Mouse (Mus musculus): ENCODE data around the gene Tnfsf11.

Gene Tnfsf11

GRCm38 (mm10) chr14:78287906-78288800 is 19.7 kb downstream of the Tnfsf11 start:
- peak; percentile 67 for DNase-seq

- no peak for DNase-seq
Observed at GRCm38 (mm10) chr14:78286011-78286548, 21.8 kb downstream of the Tnfsf11 start.

DNA sequence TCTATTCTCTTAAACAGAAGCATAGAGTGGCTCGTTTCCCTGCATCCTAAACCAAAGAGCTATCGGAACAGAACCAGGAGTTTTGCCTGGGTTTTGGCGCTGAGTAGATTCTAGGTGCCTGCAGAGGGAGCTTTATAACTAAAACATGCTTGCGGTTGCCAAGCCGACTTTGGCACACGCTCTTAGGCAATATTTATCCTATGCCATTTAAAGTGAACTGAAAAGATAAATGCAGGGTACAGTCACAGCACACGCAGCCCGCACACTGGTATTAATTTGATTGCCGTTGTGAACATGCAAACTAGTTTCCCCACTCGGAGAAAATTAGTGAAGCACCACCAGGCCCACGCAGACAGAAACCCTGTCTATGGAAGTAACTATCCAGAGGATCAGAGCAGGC is 25.4 kb downstream of the Tnfsf11 start:
- no peak for DNase-seq

GRCm38 (mm10) chr14:78276395-78276930 is 31.4 kb downstream of the Tnfsf11 start:
- DNase-seq: no peak

DNA sequence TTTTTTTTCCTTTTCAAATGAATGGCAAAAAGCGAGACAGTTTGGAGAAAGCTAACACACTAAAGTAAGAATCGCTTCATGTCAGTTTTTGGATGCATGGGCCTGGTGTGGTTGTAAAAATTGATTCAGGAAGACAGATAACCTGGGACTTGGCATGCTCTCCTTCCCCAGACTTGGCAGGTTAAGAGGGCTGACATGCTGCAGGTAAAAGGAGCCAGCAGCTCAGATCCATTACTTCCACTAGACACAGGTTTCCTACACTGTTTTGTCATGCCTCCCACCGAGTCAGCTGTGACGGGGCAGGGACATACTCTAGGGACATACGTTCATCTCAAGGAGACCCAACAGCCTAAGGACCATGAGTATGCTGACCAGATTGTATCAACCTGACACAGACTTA is 33.0 kb downstream of the Tnfsf11 start:
- DNase-seq: no peak

DNA sequence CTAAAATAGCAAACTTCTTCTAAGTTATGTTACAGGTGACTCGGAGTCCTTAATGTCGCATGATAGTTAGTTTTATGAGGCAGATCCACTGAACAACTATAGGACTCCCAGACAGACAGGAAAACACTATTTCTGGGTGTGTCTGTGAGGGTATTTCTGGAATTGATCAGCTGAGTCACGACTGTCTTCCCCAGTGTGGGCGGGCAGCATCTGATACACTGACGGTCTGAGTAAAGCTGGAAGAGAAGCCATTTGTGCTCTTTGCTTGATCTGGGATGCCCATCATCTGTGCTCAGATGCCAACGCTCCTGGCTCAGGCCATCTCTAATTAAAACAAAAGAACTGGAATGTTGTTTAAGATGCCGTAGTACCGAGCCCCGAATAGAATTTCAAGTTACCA is 33.7 kb downstream of the Tnfsf11 start:
- no peak for DNase-seq

GRCm38 (mm10) chr14:78273571-78273970 is 34.3 kb downstream of the Tnfsf11 start:
- peak; percentile 59 for DNase-seq

DNA sequence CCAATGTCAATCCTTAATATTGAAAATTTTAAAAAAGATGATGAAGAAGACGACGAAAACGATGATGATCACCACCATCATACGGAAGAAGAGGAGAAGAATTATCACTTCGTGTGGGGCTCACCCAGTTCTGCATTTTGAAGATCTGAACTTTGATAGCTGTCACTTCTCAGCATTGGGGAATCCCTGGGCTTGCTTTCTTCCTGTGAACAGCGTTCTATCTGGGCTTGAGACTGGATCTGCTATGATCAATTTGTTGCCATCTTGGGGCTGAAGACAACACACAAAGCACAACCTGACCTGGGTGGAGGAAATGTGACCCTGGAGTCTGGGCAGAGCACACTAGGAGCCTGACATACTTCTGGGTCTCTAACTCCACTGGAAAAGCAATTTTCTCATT is 43.0 kb downstream of the Tnfsf11 start:
- no peak for DNase-seq

GRCm38 (mm10) chr14:78262596-78262995 is 45.2 kb downstream of the Tnfsf11 start:
- no peak for DNase-seq

- no peak for DNase-seq
Observed at GRCm38 (mm10) chr14:78261246-78261645, 46.6 kb downstream of the Tnfsf11 start.

DNA sequence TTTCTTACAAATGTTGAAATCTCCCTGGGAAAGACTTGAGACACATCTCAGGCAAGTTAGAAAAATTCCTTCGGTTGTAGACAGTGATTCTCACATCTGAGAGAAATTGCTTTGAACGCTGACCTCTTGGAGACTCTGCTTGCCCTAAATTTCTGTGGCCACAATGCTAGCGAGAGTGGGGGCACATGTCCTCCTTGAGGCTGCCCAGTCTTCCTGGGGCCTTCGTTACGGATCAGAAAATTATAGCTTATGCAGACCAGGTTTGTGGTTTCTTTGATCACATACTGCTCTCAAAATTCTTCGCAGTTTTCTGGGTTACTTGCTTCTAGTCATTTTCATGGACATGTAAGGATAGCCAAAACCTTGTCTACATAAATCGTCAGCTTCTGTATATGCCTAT is 53.8 kb downstream of the Tnfsf11 start:
- no peak for DNase-seq

DNA sequence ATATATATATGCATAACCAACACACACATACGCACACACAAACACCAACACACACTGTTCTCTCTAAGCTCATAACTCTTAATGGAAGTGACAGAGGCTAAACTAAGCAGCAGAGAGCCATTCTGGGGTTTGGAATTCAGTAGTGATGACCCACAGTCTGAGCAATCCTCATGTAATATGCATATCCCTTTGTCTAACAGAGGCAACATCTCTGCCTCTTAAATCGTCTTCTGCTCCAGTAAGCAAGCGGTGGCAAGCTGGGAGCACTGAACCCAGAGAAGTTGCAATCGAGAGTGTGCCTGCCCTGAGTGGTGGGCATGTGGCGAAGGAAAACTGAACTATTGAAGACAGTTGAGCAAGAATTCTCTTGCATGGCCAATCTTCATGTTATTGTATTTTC is 61.2 kb downstream of the Tnfsf11 start:
- DNase-seq: no peak

GRCm38 (mm10) chr14:78244811-78245210 is 63.0 kb downstream of the Tnfsf11 start:
- no peak for DNase-seq

- no peak for DNase-seq
Observed at GRCm38 (mm10) chr14:78239346-78239745, 68.5 kb downstream of the Tnfsf11 start.

DNA sequence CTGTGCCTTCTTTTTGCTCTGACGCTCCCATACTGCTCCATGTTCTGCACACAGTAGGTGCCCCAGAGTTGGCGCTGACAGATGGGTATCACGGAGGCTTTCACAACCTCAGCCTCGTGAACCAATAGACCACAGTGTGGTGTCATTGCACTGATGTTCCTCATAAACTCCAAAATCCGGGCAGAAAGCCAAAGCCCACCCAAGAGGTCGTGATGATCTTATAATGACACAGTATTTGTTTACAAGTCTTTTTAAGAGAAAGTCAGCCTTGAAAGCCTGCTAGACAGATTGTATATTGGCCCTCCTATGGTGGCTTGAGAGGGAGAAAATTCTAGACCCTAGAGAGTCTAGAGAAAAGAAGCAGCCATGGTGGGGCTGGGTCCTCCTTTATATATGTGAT is 70.6 kb downstream of the Tnfsf11 start:
- DNase-seq: peak; percentile 64

DNA sequence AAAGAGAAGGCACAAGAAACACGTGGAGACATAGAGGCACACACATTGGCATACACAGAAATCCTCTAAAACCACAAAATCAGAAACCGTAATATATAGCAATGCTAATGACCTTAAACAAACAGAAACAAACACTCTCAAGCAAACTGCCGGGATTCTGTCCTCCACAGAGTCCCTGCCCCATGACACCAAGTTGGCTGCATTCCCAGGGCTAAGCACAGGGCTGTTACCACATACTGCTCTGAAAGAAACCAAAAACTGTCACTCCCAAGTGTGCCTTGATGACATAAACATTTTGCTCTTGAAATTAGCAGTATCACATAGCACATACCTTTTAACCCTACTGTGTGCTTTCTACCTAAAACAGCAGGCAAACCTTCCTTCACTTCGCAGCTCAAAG is 71.7 kb downstream of the Tnfsf11 start:
- peak; percentile 83 for DNase-seq

- no peak for DNase-seq
Observed at GRCm38 (mm10) chr14:78235296-78235695, 72.5 kb downstream of the Tnfsf11 start.

- no peak for DNase-seq
Observed at GRCm38 (mm10) chr14:78229012-78229411, 78.8 kb downstream of the Tnfsf11 start.
